Mouse (Mus musculus) C2C12 (cell line): ENCODE results near the gene Nptx1.

Experiments used
- CTCF ChIP-seq: IDR thresholded peaks from one replicate; pipeline ENCODE4 v1.5.1; 2011; ENCODE audit not compliant: control insufficient read depth, insufficient read depth, insufficient read length
- MAX ChIP-seq: IDR thresholded peaks from one replicate; pipeline ENCODE4 v1.6.1; 2011; ENCODE audit warnings: mild to moderate bottlenecking, control low read depth

DNA sequence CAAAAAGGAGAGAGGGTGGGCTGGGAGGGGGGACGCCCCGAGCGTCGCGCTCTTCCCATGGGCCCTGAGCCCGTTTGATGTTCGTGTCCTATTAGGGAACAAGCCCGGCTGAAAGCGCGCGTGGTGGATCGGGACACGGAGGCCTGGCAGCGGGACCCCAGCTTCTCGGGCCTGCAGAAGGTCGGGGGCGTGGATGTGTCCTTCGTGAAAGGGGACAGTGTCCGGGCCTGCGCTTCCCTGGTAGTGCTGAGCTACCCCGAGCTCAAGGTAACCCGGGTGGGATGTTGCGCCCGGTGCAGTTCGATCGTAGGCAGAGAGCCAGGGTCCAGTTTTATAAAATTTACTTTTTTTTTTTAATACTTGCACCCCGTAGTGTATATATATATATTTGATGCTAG is 55.9 kb downstream of the Nptx1 start:
- TF ChIP-seq MAX (no peak), CTCF (no peak)
